In genomic region chr6:47174580-47175294, GRCm38 (mm10) we compare ENCODE assay signal across 8 mouse cellular contexts.
DNase-seq lines count a peak whose midpoint lies in the region; ATAC-seq and TF ChIP-seq lines count a peak whose summit lies in the region.
"Not testable (repeated sequence)": the region's sequence is repeated elsewhere in the genome, so short reads cannot be mapped to it uniquely, and the experiment has no call there.

No protein-coding gene starts in this region.

- not testable (repeated sequence) for TF ChIP-seq POLR2A in myocyte (IDR thresholded peaks at IDR 0.05; ENCODE audit: insufficient read length, low read depth)

- H3K4me1 ChIP-seq in hindbrain, embryonic 14.5 days (replicated peaks; ENCODE audit: control insufficient read depth, insufficient read depth, low read length); liver, embryonic 11.5 days (replicated peaks; ENCODE audit: control insufficient read depth, insufficient read depth, low read length): not testable (repeated sequence)

- not testable (repeated sequence) for H3K4me3 ChIP-seq in hindbrain, embryonic 14.5 days (replicated peaks; ENCODE audit: low read length); liver, embryonic 11.5 days (ENCODE audit: low read depth, low read length); myocyte

- H3K27ac ChIP-seq in hindbrain, embryonic 14.5 days: 0 out of 2 replicates have a peak overlapping the region, but pooled peaks have one; percentile 72
- H3K27ac ChIP-seq in liver, embryonic 11.5 days (ENCODE audit: low read depth, low read length): not testable (repeated sequence)

- H3K36me3 ChIP-seq in hindbrain, embryonic 14.5 days (replicated peaks; ENCODE audit: control insufficient read depth, insufficient read depth); liver, embryonic 11.5 days (ENCODE audit: control insufficient read depth, insufficient read depth, low read length); myocyte (ENCODE audit: control insufficient read depth, insufficient read depth): not testable (repeated sequence)

- WGBS in hindbrain, embryonic 14.5 days: 36% methylated on average over 8 of the region's 8 CpGs
- WGBS in liver, embryonic 11.5 days: 47% methylated on average over 8 of the region's 8 CpGs

- peak overlapping the region; percentile 52 for H3K9ac ChIP-seq in hindbrain, embryonic 14.5 days
- not testable (repeated sequence) for H3K9ac ChIP-seq in liver, embryonic 11.5 days (ENCODE audit: low read depth, low read length)

- not testable (repeated sequence) for H3K4me2 ChIP-seq in hindbrain, embryonic 14.5 days (replicated peaks)
- peak overlapping the region; percentile 17; the same call in 1 of the 2 replicates for H3K4me2 ChIP-seq in liver, embryonic 11.5 days
- peak overlapping the region; percentile 56 for H3K4me2 ChIP-seq in myocyte (ENCODE audit: low read depth)

- DNase-seq in A20 (ENCODE audit: low read depth, low spot score): peak; percentile 8
- peak; percentile 43 to 68 for DNase-seq in cerebellum, postnatal 14 days
- DNase-seq in hindbrain, embryonic 14.5 days (ENCODE audit: low spot score); liver, embryonic 11.5 days (ENCODE audit: low spot score): not testable (repeated sequence)

- not testable (repeated sequence) for H3K27me3 ChIP-seq in hindbrain, embryonic 14.5 days (ENCODE audit: control insufficient read depth, insufficient read depth, low read length); liver, embryonic 11.5 days (replicated peaks; ENCODE audit: control insufficient read depth, insufficient read depth, low read length); myocyte (ENCODE audit: control insufficient read depth, insufficient read depth, insufficient read length)

- not testable (repeated sequence) for H3K79me2 ChIP-seq in myocyte (ENCODE audit: control insufficient read depth, insufficient read depth)

- peak; percentile 80 for ATAC-seq in cerebellum, adult (ENCODE audit: insufficient number of reproducible peaks, low FRiP score, low TSS enrichment)
- ATAC-seq in granulocyte monocyte progenitor cell, adult 5-6 weeks (replicated peaks; ENCODE audit: poor library complexity, severe bottlenecking): peak; percentile 69
- peak; percentile 61; the same call in 1 of the 2 replicates for ATAC-seq in hindbrain, embryonic 14.5 days (ENCODE audit: low FRiP score)
- not testable (repeated sequence) for ATAC-seq in liver, embryonic 11.5 days (replicated peaks; ENCODE audit: low FRiP score)
- ATAC-seq in megakaryocyte progenitor cell, adult 5-6 weeks (replicated peaks; ENCODE audit: poor library complexity): peak; percentile 77

- not testable (repeated sequence) for H3ac ChIP-seq in myocyte (ENCODE audit: control insufficient read depth, insufficient read length)

- H3K9me3 ChIP-seq in hindbrain, embryonic 14.5 days (ENCODE audit: control insufficient read depth, low read length); liver, embryonic 11.5 days (ENCODE audit: control insufficient read depth, low read length): not testable (repeated sequence)
